Comparison of ENCODE assay signal across 8 mouse cellular contexts in the genomic region with DNA sequence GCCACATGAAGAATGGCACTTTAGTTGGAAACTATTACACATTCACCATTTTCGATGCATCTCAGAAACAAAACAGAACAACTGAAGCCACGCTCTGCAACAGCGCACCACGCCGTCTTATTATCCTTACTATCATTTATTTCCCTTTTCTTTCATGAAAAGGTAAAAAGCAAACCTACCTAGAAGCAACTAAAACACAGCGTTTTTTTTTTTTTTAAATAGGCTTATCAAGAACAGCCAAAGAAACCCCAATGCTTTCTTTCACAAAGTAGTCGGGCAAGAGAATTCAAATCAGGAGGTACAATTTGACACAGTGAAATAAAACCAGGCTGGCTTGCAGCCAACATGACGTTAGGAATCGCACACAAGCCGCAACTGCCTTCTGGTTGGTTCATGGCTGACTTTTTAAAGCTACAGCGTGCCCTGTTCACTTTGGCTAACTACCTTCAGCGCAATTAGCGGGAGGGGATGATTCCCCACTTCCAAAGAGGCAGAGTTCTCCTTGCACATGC. TPM values are rescaled to one million over a fixed set of nuclear protein-coding genes. Genes with fewer than 3 reads are reported as not detected.
DNase-seq lines count a peak whose midpoint lies in the region; ATAC-seq and TF ChIP-seq lines count a peak whose summit lies in the region.

No protein-coding gene starts in this region.

- H3K9ac ChIP-seq in intestine, embryonic 16.5 days (ENCODE audit: low read depth, low read length): peak overlapping the region; percentile 31

- WGBS in cerebellum, adult 2 months: 23% methylated on average over 13 of the region's 13 CpGs
- 33% methylated on average over 13 of the region's 13 CpGs for WGBS in intestine, embryonic 16.5 days
- WGBS in macrophage (ENCODE audit: missing documents): 10% methylated on average over 13 of the region's 13 CpGs

- H3K79me2 ChIP-seq in macrophage (ENCODE audit: inconsistent target): no peaks in the 10 kb centered on the region

- no peak for TF ChIP-seq CTCF in cerebellum, adult 2 months (IDR thresholded peaks at IDR 0.05; ENCODE audit: borderline replicate concordance, insufficient read depth, low read depth, low read length)

- H3K4me3 ChIP-seq in cerebellum, adult 2 months (replicated peaks; ENCODE audit: insufficient read depth, low read depth, low read length): peak overlapping the region; percentile 74
- peak overlapping the region; percentile 33 for H3K4me3 ChIP-seq in intestine, embryonic 16.5 days (ENCODE audit: low read length)
- H3K4me3 ChIP-seq in macrophage (ENCODE audit: inconsistent target): peak overlapping the region; percentile 12; the same call in 1 of the 2 replicates

- H3K27me3 ChIP-seq in cerebellum, adult 2 months (ENCODE audit: control insufficient read depth, insufficient read depth, low read length): no peaks in the 10 kb centered on the region
- H3K27me3 ChIP-seq in intestine, embryonic 16.5 days (replicated peaks; ENCODE audit: control insufficient read depth, insufficient read depth, low read length): no peaks in the 10 kb centered on the region

- peak; percentile 42; the same call in 1 of the 2 replicates for ATAC-seq in intestine, embryonic 16.5 days

- no peak overlapping the region for H3K27ac ChIP-seq in cerebellum, adult 2 months (ENCODE audit: insufficient read depth, low read length)
- H3K27ac ChIP-seq in intestine, embryonic 16.5 days (ENCODE audit: low read length): no peak overlapping the region
- no peak overlapping the region for H3K27ac ChIP-seq in macrophage

- no peaks in the 10 kb centered on the region for H3K36me3 ChIP-seq in intestine, embryonic 16.5 days (ENCODE audit: control insufficient read depth, insufficient read depth, low read length)
- no peaks in the 10 kb centered on the region for H3K36me3 ChIP-seq in macrophage (ENCODE audit: inconsistent target)

- H3K4me1 ChIP-seq in cerebellum, adult 2 months (ENCODE audit: control insufficient read depth, insufficient read depth, low read length): no peaks in the 10 kb centered on the region; the same call in 1 of the 2 replicates
- H3K4me1 ChIP-seq in intestine, embryonic 16.5 days (ENCODE audit: control insufficient read depth, insufficient read depth, low read length): peaks cover 9% of the 10 kb centered on the region

- H3K9me3 ChIP-seq in intestine, embryonic 16.5 days (ENCODE audit: control insufficient read depth, low read length): no peaks in the 10 kb centered on the region

- peak overlapping the region; percentile 62 for H3K4me2 ChIP-seq in intestine, embryonic 16.5 days (ENCODE audit: low read depth, low read length)

- DNase-seq in cerebellum, adult 2 months: peak; percentile 37 to 51
- DNase-seq in cerebellum, adult 8-10 months: no peak
- DNase-seq in cerebellum, postnatal 36 days: peak; percentile 36 to 46
- peak; percentile 26 to 64 for DNase-seq in gastrocnemius, postnatal 4 days (ENCODE audit: low spot score in 2 of 2)
- DNase-seq in left cerebral cortex, adult 9 months (ENCODE audit: low spot score in 2 of 2): peak; percentile 43 to 59
- DNase-seq in right cerebral cortex, postnatal 36 days (ENCODE audit: low spot score in 2 of 2): peak; percentile 48 to 59

- no peak for TF ChIP-seq POLR2A in cerebellum, adult 2 months (IDR thresholded peaks at IDR 0.05; ENCODE audit: borderline replicate concordance, insufficient read depth, low read length)

RNA-seq across cellular contexts. Expression of gene Samd13, which starts 3.2 kb away (rescaled TPM):
- polyA plus RNA-seq in cerebellum, adult 2 months (2012; rRNA removed): 0.14 TPM in 1 of 2 replicates, not detected in the other
- total RNA-seq in gastrocnemius, postnatal 4 days (2021): 1 to 10 TPM in 1 of 2 experiments, under 1 TPM in 1; 0.86 to 1.1 TPM
- polyA plus RNA-seq in intestine, embryonic 16.5 days (2015; fragmentation: Nextera tagmentation; extraction: Ambion mirVana): 0.56 and 0.66 TPM in 2 replicates
- not detected for total RNA-seq in macrophage (2018; cell fraction: chromatin; rRNA removed)
- not detected for total RNA-seq in macrophage (2018; cell fraction: cytosol; rRNA removed)
- under 1 TPM in 1 of 26 experiments, not detected in 25; 0.62 TPM for total RNA-seq in macrophage (2018; cell fraction: nucleus; rRNA removed)
- polyA plus RNA-seq in macrophage (2018): not detected in 3 replicates

RNA-seq across cellular contexts. Expression of gene 4930503B20Rik, which starts 31.1 kb away (rescaled TPM):
- not detected in 2 replicates for polyA plus RNA-seq in cerebellum, adult 2 months (2012; rRNA removed)
- total RNA-seq in gastrocnemius, postnatal 4 days (2021): not detected
- not detected in 2 replicates for polyA plus RNA-seq in intestine, embryonic 16.5 days (2015; fragmentation: Nextera tagmentation; extraction: Ambion mirVana)
- 1 to 10 TPM in 2 of 26 experiments, not detected in 24; 1.1 to 4.0 TPM for total RNA-seq in macrophage (2018; cell fraction: chromatin; rRNA removed)
- under 1 TPM in 5 of 26 experiments, not detected in 21; 0.04 to 0.38 (median 0.24) TPM for total RNA-seq in macrophage (2018; cell fraction: cytosol; rRNA removed)
- total RNA-seq in macrophage (2018; cell fraction: nucleus; rRNA removed): 1 to 10 TPM in 1 of 26 experiments, under 1 TPM in 4, not detected in 21; 0.54 to 1.0 (median 0.72) TPM
- not detected in 3 replicates for polyA plus RNA-seq in macrophage (2018)

Comparison
In these comparisons a context has a peak if more than half of its experiments do, and no peak if none do; other contexts are left out.
1. H3K4me3 ChIP-seq: peak in every context shown above with its lines; median percentile 74 in cerebellum, adult 2 months; 33 in intestine, embryonic 16.5 days; 12 in macrophage.